Mouse (Mus musculus) activated CD4-positive, CD25-positive, alpha-beta regulatory T cell, adult 4 months (primary cell): Measurements from ENCODE around the gene Polg. TPM values are rescaled to one million over a fixed set of nuclear protein-coding genes. Genes with fewer than 3 reads are reported as not detected.

ENCODE experiments used
- ATAC-seq: one replicate; pipeline ENCODE4 v1.8.0; 2017
- polyA plus RNA-seq, 2 experiments: library from polyadenylated mRNA; unstranded; fragments of 100-300 nt; shearing (Covaris generic); gene quantifications; one replicate each; pipeline ENCODE4 v1.2.1; 2017

The Polg gene
- polyA plus RNA-seq, result 10 to 100 TPM; 22.5 to 23.1 TPM

DNA sequence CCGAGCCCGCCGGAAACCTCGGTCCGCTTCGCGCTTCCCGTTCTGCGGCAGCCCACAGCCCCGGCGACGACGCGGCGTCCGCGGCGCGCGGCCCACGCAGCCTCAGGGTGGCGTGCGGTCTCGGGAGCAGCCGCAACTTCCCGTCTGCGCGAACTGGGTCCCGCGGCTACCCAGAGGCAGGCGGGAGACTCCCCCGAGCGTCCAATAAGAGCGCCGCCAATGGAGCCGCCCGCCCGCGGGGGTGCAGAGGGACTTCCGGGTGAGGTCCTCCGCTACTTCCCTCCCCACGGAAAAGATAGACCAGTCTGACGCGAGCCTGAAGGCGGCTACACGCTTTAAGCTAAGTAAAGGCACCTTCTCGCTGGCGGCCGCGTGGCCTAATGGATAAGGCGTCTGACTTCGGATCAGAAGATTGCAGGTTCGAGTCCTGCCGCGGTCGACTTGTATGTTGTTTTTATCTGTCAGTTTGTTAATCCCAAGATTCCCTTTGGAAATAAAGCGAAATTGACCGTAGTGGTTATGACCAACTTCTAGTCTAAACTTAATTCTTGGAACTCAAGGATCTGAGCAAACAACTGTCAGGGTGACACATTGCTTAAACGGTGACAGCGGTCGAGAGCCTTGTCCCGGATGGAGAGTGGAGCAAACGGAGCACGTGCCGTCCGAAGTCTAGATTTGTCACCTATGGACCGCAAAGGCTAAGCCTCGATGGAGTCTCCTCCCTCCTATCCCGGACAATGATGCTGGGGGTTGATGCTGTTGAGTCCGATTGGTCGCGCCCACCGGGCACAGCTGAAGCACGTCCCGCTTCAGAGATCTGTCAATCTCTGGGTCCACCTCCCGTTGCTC, at the start of gene Polg:
Gene Polg, minus strand, starts transcription at position 310 of the 849 bp plus-strand sequence.
- peak; percentile 95 for ATAC-seq

DNA sequence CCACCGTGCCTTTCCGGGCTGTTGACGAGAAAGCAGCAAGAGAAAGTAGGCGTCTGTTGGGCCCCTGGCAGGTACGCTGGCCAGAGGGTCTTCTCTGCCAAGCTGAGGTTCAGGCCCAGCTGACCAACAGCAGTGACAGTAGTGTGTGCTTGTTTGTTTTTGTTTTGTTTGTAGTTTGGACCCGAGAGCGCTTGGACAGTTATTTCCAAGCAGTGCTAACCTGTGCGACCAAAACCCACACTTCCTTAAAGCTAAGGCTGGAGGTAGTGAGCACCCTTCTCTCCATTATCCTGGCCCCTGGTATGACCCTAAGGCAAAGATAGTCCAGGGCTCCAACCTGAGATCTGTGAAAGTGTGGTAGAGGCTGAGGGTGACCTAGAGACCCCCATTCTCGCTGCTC, 49.7 kb upstream of the Polg start:
- ATAC-seq, result no peak

DNA sequence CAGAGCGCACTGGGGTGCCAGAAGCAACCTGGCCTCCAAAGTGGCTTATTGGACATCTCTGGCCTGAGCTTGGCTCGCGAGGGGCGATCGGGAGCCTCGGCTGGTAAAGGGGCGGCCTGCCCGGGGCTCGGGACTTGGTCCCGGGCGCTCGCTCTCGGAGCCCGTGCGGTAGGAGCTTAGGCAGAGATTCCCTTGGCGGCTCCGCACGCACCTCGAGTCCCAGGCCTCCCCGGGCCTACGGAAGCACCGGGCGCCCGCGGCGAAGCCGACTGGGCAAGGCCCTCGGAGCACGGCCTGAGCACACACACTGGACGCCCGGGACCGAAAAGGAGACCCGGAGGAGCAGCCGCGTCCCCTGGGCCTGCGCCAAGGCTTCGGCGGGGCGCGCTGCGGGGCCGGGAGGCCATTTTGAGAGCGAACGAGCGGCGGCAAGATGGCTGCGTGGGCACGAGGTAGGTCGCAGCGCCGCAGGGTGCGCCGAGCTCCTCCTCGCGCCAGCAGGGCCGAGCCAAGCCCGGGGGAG, 49.1 kb upstream of the Polg start:
- ATAC-seq, result no peak

DNA sequence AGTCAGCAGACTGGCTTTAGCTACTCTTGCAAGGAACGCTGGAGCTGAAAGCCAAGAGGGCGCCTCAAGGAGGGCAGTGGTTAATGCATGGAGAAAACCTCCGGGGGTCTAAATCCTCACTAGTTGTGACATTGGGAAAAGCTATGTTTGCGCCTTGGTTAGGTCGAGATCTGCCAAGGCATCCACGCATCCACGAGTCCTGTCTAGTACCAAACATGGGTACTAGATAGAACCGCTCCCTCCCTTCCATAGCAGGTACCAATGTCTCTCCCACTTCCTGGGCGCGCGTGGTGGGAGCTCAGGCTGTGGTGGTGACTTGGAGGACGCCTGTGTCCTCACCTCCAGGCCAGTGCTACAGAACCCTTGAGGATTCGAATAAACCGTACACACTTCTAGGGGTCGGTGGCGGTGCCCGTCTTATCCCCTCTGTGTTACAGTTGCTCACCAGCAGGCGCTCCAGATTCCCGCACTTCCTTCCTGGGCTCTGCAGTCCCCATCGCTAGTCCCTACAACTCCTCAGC, 48.3 kb upstream of the Polg start:
- no peak for ATAC-seq

DNA sequence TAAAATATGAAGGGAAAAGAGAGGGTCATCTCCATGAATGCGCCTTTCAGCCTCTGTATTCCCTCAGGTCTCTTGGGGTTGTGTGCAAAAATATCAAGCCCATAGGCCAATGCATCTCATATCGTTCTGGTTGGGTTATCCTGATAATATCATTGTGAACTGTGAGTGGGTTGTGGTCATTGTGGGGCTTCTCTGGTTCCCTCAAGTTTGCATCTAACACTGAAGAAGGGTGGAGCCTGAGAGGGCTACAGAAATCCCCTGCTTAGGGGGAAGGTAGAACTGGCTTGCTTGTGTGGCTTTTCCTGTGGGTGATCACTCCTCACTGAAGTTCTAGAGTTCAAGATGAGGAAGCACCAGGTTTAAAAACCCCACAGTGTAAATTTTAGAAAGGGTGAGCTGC, 47.3 kb upstream of the Polg start:
- ATAC-seq, result no peak

DNA sequence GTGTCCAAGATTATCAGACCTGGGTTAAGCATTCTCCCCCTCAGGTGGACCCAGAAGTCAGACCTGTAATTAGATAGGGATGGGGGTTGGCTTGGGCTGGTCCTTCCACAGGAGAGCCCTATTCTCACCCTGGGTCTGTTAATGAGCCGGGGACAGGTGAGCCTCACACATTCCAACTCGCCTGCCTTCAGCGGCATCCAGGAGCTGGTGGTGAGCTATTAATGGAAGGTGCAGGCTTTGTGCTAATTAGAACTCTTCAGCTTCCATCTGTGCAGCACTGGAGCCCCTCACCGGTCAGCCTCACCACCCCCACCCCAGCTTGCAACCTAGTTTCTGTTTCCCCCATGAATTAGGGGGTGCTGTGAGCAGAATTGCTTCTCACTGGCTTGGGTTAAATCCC, 46.3 kb upstream of the Polg start:
- no peak for ATAC-seq

DNA sequence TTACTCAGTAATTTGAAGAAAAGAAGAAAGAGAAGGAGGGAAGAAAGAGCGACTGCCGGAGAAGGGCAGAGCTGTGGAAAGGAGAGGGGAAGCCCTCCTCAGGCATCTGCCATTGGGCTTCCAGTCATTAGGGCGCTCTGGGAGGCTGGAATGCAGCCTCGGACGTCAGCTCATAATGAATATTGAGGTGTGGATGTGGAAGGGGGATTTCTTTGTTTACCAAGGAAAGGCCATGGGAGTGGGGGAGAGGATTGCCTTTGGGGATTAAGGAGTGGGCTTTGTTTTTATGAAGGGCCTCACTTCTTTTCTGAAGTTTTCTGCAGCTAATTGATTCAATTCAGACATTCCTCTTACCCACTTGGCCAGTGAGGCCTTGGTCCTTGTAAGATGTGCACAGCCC, 45.5 kb upstream of the Polg start:
- ATAC-seq, result no peak

DNA sequence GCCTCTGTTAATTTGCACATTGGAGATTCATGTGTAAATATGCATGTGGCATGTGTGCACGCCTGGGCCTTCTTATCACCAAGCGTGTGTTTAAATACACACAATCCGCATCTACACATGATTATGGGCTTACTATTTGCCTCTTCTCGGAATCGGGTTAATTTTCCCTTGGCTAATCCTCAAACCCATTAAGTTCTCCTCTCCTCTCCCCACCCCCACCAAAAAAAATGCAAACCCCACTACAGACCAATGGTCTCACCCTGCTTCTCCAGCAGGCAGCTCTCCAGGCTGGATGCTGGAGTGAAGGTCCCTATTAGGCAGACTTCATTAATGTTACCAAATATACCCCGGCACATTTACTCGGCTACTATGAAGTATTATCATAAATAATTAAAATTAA, 45.0 kb upstream of the Polg start:
- ATAC-seq, result no peak

DNA sequence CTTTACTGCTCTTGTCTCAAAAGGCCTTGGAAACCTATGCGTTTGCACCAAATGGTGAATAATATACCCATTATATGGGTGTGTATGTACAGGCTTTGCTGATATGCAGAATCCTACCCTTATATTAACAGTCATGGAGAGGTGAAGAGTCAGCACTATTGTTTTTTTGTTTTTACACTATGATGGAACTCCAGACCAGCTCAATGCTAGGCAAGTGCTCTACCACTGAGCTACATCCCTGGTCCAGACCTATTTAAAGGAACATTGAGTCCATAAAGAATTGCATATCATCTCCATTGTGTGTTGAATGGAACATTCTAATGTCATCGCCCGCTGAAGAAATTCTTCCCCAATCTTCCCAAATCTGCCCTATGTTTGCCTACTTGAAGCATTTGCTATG, 44.5 kb upstream of the Polg start:
- no peak for ATAC-seq

DNA sequence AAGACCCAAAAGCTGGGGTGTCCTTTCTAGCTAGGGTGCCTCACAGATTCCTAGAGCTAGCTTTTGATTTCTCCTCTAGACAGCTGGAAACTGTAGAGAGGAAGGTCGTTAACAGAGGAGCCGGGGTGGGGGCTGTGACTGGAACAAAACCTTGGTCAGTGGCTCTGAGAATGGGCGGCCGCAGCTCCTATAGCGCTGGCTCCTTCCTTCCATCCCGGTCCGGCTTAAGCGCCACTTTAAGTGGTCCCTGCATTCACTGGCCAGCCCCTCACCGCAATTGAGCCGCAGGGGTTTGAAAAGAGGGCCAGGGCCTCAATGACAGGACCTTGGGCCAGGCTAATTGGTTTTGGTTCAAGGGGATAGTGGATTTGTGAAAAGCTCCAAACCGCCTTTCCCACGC, 43.5 kb upstream of the Polg start:
- ATAC-seq, result no peak

DNA sequence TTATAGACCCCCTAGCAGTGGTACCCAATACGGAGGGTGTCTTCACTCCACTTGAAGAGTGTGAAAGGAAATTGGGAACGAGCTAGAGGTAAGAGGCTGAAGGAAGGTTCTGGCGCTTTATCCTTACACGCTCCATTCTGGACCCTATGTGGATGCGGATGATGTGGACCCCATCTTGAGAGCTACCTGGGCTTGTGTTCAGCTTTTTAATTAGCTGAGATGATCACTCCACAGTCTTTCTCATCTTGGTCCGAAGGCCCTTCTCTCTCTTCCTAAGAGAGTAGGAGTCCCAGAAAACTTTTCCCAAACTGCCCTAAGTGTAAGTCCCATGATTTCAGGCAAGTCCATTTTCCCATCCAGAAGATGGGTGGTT, 43.1 kb upstream of the Polg start:
- no peak for ATAC-seq

DNA sequence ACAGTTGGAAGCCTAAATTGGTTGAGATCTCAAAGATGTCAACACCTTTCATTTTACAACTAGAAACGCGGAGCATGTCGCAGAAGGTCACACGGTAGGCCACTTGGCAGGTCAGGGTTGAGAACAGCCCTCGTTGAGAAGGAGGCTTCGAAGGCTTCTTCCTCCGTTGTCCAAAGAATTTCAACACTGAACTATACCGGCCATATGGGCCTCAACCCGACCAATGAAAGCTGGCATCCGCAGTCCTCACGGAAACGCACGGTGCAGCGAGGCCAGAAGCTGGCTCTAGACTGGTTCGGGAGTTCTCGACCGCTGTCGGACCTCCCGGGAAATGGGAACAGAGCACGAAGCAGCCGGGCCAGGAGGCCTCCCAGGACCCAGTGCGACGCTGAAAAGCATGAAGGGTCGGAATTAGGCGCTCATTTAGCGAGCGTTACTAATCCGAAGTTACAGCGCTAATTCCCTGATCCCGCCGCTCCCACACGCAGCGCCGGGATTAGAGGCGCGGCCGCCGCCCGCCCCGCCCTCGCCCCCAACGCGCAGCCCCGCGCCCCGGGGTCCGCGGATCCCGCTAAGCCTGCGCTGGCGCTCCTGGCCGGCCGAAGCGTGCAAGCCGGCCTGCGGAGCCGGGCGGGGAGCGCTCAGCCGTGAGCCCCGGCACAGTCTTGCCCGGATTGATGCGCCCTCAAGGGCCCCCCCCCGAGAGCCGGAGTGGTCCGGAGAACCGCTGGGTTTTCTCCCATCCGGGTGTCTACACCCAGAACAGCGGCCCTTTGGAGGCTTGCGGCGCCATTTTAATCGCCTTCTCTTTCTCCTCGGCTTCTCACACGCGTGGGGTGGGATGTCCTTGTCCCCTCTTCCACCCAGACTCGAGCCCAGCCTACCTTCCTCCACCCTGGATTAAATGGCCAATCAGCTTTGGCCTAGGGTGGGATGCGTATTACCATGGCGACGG, 42.4 kb upstream of the Polg start:
- ATAC-seq, result no peak

DNA sequence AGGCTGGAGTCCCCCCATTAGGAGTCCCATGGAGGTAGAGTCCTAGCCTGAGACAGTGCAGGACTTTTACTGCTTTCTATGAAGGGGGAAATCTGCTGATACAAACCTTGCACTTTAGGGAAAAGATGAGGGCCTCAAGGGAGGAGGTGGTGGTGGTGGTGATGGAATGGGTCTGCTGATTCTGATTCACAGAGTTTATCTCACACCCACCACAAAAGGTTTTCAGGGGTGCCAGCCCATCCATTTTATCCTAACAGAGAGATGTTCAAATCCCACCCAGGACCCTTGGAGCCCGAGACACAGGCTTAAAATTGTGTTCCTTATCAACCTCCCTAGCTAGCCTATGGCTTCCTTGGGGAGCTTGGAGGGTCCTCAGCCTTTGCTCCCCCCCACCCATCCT, 41.6 kb upstream of the Polg start:
- no peak for ATAC-seq

DNA sequence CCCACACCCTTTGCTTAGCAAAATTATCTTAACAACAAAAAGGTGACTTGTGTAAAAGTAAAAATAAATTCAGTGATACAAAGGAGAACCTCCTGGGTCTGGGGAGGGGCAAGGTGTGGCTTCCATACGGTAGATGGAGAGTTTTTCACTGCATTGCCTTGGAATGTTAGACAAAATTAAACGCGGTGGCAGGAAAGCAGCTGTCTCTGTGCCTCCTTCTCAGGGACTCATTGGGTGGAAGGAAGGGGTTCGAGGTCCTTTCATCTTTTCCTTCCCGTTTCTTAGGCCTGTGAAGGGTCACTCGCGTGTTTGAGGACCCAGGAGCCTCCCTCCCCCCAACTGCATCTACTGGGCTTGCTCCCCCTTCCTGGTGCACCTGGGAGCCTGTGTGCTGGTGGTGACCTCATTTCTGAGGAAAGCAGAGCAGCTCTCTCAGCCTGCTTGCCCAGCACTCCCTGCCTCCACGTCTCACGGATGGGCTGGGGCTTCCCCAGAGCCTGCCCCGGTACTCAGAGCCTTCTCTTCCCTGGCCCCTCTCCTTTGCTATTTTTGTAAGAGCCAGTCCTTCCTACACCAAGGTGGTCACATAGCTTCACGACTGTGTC, 41.0 kb upstream of the Polg start:
- no peak for ATAC-seq

DNA sequence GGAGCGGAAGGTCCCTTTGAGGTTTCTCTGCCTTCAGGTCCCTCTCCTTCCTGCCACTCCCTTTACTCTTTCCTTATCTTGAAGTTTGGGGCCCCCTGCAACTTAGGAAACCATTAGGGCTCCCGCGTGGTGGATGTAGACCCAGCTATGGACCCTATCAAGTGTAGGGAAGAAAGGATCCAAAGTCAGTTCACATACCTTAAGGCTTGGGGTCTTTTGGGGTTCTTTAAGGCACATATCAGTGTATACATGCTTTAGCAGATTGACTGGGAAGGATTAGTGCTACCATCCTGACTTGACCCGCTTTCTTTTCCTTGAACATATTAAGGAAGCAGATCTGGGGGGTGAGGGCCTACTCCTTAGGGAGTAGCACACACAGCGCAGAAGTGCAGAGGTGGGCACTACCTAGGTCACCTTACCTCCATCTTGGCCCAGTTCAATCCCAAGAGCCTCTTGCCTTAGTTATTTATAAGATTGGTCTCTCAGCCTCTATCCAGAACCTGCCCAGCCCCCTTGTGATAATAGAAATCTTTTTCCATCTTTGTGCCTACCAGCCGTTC, 40.4 kb upstream of the Polg start:
- ATAC-seq, result no peak

DNA sequence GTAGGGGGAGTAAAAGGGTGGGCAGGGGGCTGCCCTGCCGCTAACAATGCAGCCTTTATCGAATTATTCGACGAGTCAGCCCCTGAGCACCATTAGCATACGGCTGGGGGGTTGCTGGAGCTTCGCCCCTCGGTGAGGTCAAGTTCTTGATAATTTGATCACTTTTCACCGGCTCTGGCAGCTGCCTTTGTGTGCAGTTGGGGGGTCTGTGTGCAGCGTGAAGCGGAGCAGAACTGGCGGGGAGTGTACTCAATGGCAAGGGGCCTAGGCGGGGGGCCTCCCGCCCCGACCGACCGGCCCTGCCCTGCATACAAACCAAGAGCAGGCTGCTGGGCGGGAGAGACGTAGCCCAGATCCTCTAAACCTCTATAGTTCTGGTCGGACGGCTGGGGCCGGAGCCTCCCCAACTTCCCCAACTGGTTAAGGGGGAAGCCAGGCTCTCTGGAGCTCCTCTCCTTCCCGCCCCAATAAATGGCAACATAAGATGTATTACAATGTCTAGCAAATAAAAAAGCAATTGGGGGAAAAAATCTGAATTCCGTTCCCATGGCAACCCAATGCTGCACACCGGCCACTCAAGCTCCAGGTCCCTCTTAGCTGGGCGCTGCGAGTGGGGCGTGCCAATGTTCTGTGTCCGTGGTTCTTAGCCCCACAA, 39.8 kb upstream of the Polg start:
- ATAC-seq, result no peak

DNA sequence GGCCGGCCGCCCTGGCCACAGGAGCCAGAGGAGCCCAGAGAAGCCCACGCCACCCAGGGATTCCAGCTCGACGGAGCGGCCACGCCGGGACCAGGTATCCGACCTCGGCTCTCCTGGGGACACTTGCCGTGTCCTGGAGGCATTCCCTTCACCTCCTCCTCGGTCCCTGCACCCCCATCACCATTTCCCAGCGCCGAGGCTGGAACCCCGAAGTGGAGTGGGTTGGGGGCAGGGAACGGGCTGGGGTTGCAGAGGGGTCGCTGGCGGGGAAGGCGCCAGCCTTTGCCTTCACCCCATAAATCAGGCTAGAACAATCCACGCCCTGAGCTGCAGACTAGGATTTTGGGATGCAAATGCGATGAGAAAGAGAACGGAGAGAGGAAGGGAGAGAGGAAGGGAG, 39.2 kb upstream of the Polg start:
- no peak for ATAC-seq

DNA sequence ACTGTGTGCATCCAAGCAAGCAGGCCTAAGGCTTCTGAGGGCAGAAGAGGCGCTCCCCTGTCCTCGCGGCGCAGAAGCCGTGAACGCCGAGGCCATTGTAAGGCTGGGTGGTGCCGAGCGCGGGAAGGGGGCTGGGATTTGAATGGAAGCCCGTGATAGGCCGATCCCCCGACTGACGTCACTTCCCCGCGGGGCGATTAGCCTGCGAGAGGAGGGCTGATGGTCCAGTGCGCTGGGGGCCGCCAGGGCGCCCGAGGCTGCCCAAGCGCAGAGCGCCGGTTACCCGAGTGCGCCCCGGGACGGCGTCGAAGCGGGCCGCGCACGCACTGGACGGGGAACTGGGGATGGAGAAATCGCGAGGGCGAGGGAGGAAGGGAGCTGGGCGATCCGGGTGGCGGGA, 38.6 kb upstream of the Polg start:
- no peak for ATAC-seq

DNA sequence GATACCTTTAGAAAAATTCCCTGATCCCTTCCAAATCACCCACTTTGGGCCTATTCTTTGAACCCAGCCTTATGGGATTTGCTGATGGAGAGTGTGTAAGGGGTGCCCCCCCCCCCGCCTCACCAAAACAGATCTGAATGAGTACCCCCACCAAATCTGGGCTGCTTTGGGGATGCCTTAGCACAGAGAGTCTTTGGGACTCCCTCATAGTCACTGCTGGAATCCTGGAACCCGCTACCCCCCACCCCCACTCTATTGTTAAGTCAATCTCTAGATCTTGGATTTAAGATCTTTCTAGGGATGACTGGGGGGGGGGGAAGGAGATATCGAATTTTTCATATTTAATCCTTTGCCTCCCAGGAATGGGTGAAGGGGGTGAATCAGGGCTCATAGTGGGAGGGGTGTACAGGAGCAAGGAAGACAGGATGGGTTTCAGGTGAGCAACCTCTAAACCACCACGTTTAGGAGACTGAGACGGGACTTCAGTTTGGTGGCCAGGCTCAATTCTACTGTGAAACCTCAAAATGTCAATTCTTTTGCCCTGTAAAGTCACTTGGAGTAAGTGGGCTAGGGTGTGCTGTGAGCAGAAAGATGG, 37.6 kb upstream of the Polg start:
- ATAC-seq, result no peak

DNA sequence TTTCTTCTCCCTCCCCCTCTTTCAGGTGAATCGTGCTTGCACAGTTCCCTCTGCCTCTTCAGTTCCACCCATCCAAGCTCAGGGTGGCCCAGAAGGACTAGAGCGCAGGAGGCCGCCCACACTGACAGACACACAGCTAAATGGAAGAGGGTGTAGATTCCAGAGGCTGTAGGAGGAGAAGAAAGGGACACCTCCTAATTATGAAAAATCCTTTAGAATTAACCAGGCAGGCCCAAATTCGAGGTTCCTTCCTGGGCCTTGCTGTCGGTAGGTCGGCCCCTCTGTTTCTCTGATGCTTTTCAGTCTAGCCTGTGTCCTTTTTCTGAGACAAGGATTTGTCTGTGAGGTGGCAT, 36.9 kb upstream of the Polg start:
- ATAC-seq, result no peak
